Mouse (Mus musculus) liver, adult 2 months (tissue): ENCODE data around the gene Mxra7.

Experiments used
- CTCF ChIP-seq: fragments of 200-500 bp; IDR thresholded peaks from 2 replicates; pipeline ENCODE4 v1.5.1; 2011; ENCODE audit warnings: low read depth, low read length, control low read depth
- POLR2A ChIP-seq: fragments of 200-500 bp; IDR thresholded peaks from 2 replicates; pipeline ENCODE4 v1.6.1; 2011; ENCODE audit warnings: low read length, control low read depth; ENCODE audit not compliant: insufficient read depth; ENCODE audit errors: extremely low read depth

- TF ChIP-seq POLR2A (no peak), CTCF (no peak)
Measured at GRCm38 (mm10) chr11:116802709-116803108, 25.1 kb downstream of the Mxra7 start.
